Mouse (Mus musculus) stomach, postnatal 0 days (tissue): ENCODE results near the gene Stx6.

Source experiments
- CTCF ChIP-seq: IDR thresholded peaks from 2 replicates; pipeline ENCODE4 v1.5.1; 2016; ENCODE audit warnings: antibody characterized with exemption, low read depth, mild to moderate bottlenecking, moderate library complexity
- EP300 ChIP-seq: optimal IDR thresholded peaks from 2 replicates; pipeline ENCODE3; 2016; ENCODE audit warnings: antibody characterized with exemption

DNA sequence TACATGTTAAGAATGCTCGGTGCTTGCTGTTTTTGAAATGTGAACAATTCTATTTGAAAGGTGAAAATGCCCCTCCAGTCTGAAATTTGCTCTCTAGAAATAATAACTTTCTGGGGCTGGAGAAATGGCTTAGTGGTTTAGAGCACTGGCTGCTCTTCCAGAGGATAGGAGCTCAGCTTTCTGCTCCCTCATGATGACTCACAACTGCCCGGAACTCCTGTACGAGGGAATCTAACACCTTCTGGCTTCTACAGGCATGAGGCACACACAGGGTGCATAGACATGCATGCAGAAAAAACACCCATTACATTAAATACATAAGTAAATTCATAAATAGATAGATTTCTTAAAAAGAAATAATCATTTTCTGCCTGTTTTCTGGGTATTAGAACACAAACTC, 25.7 kb downstream of the Stx6 start:
- TF ChIP-seq CTCF (no peak), EP300 (no peak)
